Mouse (Mus musculus) ovary, adult 18-20 months (tissue): ENCODE measurements around the gene Crcp.

Experiments
- DNase-seq: peaks from one replicate; pipeline ENCODE4 v3.0.0; 2022; ENCODE audit warnings: low spot score, mixed read lengths

The Crcp gene

DNA sequence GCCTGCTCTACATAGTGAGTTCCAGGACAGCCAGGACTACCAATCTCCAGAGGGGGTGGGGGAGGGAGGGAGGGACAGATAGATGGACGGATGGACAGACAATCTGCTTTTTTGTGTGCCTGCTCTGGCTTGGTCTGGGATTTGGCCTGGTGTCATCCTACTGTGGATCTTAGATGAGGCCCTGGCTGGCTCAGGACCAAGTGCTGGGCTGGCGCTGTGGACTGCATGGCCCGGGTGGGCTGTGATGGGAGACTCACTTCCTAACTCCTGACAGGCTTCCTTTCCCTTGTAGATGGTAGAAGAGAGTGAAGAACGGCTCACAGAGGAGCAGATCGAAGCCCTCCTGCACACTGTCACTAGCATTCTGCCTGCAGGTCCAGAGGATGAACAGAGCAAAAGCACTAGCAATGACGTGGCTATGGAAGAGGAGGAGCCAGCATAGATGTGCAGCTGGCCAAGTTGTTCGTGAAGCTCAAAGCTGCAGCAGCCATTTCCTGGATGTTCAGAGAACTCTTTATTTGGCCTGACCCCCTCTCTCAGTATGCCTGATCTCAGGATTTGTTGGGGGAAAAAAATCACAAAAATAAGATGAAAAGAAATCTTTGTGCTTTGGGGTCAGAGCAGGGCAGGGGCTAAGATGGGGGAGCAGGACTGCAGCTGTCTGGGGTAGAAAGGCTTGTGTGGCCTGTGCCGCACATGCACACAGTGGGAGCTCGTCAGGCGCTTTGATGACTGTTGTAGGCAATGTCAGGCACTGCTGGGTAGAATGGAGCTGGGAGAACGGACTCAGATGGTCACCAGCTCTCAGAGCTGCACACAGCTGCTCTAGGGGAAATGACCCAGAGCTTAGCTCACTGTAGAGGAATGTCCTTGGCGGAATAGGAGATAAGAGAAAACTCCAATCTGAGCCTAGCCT, 30.6 kb downstream of the Crcp start:
- no peak for DNase-seq

DNA sequence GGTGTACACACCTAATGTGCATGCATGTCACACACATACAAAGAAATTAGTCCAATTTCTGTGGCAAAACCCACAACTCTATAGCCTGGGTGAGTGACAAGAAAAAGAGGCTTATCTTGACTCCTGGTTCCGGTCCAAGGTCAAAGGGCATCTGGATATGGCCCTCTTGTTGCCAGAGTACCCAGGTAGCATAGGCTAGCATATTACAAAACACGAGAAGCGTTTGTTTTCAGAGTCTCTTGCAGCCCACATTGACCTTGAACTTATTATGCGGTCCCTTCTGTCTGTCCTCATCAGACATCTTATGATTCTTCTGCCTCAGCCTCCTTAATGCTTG, 31.2 kb downstream of the Crcp start:
- no peak for DNase-seq

DNA sequence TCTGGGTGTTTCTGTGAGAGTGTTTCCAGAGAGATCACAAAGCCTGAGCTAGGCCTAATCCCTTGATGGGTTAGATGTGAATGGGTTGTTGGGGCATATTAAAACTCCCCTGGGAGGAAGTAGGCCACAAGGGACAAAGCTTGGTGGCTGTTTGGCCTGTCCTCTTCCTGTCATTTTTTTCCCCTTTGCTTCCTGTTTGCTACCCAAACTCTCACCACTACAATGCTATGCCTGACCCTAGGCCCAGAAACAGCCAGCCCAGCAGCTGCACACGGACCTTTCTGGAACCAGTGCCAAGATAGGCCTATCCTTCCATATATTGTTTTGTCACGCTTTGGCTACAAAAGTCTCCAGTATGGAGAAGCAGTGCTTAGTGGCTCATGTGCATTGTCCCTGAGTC, 33.0 kb downstream of the Crcp start:
- no peak for DNase-seq

DNA sequence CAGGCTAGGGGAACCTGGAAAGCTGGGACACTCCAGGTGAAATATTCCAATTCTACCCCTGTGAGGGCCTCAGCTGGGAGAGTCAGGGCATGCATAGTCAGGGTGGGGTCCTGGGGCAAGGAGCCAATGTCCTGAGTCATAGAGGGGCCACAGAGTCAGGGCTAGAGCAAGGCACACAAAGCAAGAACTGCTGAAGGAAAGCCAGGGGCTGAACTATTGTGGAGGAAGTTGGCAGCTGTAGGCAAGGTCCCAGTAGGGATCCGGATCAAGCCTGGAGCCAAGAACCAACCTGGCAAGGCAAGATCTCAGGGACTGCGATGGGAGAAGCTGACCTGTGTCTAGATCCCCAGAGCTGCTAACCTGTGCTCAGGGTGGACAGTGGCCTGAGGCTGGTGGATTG, 34.7 kb downstream of the Crcp start:
- no peak for DNase-seq

DNA sequence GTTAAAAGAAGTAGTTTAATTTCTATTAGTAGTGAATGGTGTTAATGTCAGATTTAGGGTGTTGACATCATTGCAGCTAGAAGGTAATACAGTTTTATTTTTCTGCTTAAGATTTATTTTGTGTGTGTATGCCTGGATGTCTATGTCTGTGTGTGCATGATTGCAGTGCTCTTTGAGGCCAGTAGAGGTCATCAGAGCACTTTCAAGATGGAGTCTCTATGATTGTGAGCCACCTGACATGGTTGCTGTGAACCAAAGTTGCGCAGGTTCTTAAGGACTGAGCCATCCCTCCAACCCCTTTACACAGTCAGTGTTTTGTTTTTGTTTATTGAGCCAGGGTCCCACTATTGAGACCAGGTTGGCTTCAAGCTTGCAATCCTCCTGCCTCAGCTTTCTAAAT, 36.5 kb downstream of the Crcp start:
- DNase-seq: no peak

DNA sequence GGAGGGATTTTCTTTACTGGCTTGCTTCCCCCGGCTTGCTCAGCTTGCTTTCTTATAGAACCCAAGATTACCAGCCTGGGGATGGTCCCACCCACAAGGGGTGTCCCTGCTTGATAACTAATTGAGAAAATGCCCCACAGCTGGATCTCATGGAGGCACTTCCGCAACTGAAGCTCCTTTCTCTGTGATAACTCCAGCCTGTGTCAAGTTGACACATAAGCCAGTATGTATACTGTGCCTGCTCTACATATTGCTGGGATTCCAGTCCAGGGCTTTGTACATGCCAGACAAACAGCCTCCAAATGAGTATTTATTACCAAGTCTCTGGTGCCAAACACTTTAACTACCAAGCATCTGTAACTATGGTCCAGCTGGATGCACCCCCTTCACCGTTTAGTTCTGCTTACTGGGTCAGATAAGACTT, 38.8 kb downstream of the Crcp start:
- DNase-seq: no peak

DNA sequence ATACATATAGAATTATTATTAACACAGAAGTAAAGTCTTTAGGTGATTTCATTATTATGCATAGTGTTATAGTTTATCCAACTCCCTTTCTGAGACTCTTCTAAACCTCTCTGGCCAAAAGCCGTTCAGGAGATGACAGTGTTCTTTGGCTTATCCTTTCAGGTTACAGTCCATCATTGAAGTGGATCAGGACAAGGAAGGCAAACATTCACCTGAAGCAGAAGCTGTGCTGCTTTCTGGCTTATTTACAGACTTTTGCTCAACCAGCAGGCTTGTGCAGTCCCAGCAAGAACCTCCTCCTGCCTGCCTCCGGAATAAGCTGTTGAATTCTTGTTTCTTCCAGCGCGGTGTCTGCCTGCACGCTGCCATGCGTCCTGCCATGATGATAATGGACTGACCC, 43.9 kb downstream of the Crcp start, which contains the start of gene Tpst1:
Tpst1 (plus strand) TSS at position 301 of the 400 bp plus-strand sequence.
- no peak for DNase-seq

DNA sequence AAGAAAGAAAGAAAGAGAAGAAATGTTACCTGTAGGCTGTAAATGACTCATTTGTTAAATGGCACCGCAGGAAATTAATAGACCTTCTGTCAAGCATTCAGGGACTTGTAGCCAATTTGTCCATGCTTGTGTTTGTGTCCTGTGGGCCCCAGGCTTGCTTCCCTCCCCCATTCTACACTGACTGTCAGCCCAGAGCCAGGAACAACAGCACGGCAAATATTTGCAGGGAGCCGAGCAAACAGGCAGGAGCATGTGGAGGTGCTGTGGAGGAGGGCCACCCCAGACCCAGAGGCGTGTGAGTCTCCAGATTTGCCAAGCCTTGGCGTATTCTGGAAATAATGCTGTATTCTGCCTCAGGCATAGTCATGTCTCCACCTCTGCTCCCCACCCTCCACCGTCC, 45.4 kb downstream of the Crcp start:
- no peak for DNase-seq

DNA sequence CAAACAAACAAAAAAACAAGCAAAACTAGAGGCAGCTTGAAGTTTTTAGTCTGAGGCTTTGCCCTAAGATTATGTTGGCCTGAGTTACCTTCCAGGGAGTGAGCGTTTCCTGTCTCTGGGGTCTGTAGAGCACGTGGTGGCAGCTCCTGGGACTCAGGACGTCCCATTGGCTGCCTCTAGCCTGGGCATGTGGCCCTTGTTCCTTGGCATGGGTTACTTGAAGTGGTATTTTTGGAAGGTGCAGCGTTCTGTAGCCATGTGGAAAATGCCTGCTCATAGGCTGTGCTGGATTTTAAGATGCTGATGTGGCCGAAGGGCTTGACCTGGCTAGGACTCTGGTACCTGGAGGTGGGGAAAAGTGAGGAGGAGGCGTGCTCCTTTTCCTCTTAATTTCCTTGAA, 47.3 kb downstream of the Crcp start:
- no peak for DNase-seq

DNA sequence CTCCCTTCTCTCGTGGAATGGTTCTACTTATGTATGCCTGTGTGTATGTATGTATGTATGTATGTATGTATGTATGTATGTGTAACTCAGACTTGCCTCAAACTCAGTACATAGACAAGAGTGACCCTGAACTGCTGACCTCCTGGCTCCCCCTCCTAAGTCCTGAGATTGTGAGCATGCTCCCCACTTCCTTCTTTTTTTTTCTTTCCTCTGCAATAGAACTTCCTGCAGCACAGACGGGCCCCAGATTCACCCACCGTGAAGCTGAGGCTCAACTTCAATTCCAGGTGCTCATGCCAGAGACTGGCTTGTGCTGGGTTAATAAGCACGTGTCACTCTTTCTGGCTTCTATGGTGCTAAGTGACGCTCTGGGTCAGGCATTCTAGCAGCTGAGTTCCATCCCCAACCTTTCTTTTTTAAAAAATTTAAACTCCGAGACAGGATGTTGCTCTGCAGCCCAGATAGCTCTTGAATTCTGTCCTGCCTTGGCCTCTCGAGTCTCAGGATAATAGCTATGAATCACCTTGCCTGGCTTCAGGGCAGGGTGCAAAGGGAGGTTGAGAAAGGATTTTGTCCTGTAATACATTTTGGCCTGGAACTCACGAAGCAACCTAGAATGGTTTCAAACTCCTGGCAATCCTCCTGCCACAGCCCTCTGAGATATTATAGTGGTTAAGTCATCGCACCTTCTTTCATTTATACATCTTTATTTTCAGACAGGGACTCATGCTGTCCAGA, 49.2 kb downstream of the Crcp start:
- DNase-seq: no peak

DNA sequence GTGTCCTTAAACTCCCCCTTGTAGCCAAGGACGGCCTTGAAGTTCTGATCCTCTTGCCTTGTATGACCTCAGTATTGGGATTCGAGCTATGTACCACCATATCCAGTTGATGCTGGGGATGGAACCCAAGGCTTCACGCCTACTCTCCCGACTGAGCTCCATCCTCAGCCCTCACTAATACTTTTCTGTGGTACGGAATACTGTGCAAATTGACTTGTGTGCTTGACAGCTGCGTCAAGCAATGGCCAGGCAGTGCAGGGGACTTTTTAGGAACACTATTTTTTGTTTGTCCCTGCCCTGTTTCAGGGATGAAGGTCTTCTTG, 49.7 kb downstream of the Crcp start:
- no peak for DNase-seq

DNA sequence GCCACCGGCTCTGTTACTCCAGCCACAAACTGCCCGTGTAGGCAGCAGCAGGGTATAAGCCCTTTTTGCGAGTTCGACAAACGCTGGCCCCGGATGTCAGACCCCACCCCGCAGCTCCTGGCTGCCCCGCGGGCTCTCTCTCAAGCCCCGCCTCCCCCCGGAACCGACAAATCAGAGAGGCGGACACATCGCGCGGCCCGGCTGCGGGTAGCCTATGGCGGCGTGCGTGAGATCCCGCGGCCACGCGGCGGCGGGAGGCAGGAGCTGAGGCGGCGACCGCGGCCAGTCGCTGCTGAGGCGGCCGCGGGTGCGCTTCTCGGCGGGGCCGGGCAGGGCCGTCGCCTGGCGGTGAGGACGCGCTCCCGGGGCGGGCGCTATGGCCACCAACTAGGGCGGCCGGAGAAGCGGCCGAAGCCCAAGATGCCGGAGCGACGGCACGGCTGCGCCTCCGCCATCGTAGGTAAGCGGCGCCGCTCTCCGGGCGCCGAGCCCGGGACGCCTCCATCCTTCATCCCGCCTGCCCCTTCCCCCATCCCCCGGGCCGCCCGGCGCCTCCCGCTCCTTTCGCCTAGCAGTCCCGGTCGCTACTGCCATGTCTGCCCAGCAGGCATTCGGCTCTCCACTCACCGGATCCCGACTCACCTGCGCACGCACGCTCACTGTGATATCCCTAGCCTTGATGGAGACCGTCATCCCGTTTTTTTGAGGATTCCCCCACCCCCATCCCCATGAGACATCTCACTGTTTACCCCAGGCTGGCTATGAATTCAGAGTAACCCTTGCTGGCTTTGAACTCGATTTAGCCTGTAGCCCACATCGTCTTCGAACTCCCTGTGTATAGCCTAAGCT, 50.3 kb downstream of the Crcp start:
- DNase-seq: peak; percentile 89

DNA sequence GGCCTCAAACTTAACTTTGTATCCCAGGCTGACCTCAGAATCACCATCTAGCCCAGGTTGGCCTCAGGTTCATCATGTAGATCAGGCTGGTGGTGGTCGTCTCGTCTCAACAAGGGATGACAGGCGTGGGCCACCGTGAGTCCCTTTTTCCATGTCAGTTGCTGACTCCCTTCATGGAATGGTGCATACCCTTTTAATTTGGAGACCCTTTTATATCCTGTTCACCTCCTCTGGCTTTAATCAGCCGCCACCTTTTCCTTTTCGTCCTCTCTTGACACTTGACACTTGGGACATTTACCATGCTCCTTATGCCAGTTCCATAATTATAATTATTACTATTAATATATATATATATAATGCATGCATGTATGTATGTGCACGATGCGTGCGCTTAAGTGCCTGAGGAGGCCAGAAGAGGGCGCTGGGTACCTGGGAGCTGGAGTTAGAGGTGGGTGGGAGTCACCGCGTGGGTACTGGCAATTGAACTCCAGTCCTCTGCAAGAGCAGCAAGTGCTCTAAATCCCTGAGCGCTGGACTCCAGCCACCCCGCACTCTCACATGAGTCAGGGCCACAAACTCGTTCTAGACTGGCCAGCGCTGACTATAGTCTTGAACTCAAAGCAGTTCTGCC, 51.1 kb downstream of the Crcp start:
- no peak for DNase-seq

DNA sequence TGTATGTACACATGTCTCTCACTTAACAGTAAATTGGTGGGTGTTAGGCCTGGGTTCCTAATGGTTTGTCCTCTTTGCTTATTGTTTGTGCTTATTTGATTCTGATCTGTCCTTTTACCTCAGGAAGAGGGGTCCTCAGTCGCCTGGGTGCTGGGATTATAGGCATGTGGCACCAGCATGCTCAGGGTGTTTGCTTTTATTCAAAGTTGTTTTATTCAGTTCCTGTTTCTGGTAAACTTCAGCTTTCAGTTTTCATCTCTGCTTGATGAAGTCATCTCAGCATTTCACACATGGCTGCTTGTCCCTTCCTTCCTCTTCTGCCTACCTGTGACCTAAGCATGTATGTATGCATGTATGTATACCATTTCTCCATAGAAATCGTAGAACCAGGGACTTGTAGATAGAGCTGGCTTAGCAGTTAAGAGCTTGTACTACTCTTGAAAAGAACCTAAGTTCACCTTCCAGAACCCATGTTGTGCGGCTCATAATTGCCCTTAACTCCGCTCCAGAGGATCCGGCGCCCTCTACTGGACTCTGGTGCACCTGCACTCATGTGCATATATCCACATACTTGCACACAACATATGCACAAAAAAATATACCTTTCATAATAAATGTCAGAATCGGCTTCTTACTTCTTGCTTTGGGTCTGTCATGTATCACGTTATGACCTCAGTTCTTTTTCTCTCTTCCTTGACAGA, 52.2 kb downstream of the Crcp start:
- no peak for DNase-seq

DNA sequence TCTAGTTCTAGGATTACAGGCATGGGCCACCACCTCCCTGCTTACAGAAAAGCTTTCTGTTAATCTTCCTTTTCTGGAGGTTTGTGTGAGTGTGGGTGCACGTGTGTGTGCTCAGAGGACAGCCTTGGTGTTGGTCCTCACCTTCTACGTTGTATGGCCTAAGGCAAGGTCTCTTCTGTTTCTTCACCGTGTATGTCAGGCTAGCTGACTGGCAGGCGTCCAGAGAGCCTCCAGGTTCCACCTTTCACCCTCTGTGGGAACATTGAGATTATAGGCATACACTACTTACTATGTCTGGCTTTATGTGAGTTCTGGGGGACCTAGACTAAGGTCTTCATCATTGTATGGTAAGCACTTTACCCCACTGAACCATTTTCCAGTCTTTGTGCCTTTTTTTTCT, 53.3 kb downstream of the Crcp start:
- DNase-seq: no peak

DNA sequence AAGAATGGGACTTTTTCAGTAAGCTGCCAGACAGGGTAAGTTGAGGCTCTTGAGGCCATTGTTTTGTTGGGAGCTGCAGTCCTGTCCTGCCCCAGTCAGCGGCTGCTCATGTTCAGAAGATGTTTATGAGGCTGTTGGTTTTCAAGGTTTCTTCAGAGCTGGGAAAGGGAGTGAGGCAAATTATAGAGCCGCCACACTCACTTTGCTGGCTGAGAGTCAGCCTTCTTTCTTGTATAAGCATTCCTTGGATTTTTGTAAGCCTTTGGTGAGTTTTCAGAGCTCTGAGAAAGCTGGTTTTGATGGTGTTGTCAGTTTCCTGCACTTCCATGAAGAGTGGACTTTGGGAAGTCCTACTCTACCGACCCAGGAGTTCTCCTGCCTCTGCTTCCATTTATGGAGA, 55.2 kb downstream of the Crcp start:
- no peak for DNase-seq

DNA sequence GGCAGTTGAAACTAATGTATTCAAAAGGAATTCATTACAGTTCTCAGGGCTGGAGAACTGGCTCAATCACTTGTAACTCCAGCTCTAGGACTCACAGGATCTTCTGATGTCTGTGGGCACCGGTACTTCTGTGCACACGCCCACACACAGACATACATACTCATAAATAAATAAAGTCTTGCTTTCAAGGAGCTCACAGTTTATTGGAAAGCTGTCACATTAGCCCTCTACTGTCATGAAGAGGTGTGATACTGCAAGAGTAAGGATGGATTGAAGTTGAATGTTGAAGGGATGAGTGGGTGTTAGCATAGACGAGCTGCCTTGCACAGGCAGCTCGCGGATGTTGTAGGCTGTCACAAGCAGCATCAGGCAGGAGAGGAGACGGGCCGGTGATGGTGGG, 58.9 kb downstream of the Crcp start:
- DNase-seq: no peak

DNA sequence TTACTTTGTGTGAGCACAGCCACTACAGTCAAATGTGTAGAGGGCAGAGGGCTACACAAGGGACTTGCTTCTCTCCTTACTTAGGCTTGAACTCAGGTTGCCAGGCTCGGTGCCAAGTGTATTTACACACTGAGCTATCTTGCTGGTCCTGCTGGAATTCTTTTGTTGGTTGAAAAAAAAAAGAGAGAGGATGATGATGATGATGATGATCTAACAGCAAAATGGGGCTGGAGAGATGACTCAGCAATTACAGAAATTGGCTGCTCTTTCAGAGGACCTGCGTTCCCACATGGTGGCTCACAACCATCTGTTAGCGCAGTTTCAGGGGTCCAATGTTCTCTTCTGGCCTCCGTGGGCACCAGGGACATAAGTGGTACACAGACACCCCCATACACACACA, 59.5 kb downstream of the Crcp start:
- no peak for DNase-seq

DNA sequence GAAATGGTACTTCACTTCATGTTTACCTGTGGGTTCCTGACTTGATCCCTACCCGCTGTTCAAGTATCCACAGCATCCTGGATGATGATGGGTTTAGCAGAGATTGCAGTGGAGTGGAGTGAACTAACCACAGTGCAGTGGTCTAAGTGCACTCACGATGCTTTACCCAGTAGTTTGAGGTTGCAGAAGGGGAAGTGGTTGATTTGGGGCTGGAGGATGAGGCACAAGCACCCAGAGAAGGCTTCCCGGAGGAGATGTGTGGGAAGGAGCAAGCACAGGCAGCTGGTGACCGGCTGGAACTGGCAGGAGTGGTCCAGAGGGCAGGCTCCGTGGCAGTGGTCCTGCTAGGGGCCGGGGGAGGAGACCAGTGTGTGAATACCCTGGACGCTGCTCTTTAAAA, 60.1 kb downstream of the Crcp start:
- no peak for DNase-seq

DNA sequence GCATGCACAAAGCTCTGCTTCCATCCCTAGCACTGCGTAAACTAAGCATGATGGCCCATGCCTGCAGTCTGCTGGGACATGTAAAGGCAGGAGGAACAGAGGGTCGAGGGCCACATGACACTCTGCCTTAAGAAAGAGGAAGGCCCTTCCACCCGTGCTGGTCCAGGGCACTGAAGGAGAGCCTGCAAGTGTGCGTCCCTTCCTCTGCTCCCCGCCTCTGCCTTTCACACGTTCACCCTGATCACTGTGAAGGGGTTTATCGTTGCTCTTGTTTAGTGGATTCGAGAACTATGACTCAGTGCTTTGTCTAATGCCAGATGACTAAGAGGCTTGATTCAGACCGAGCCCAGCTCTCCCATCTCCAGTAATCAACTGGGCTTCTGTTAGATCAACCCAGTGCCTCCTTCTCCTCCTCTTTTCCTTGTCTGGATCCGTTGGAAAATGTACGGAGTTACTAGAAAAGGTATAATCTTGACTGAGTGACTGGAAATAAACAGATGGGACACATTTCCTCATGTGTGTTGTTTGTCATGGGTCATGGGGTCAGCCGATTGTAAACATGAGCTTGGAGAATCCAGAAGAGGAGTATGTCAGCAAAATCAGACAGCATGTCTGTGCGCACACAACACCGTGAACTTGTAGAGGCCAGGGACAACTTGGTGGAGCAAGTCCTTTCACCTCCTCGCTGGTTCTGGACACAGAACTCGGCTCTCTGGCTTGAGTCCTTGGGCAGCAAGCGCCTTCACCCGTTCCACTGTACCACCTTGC, 60.7 kb downstream of the Crcp start:
- DNase-seq: peak; percentile 17

DNA sequence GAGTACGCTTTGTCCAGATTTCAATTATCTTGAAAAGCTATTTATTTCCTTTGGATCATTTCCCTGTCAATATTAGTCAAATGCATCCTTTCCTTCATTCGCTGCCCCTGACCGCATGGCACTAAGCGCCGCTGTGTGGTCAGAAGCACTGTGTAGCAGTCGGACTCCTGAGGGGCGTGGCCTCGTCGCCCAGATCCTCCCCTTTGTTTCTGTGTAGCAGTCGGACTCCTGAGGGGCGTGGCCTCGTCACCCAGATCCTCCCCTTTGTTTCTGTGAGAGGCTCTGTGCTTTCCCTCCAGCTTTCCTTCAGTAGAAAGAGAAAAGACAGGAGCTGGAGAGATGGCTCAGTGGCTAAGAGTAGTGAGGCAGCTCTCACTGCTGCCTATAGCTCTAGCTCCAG, 67.7 kb downstream of the Crcp start:
- no peak for DNase-seq
